Mouse (Mus musculus) kidney, adult 2 months (tissue): ENCODE measurements around the gene Ctsf.

ENCODE experiments used
- CTCF ChIP-seq: fragments of 200-500 bp; conservative IDR thresholded peaks from 2 replicates; pipeline ENCODE4 v1.5.1; 2011; ENCODE audit warnings: low read depth, mild to moderate bottlenecking, control low read depth, low read length, moderate library complexity, mixed read lengths; ENCODE audit not compliant: insufficient read depth, insufficient read length
- POLR2A ChIP-seq: fragments of 200-500 bp; IDR thresholded peaks from one replicate; pipeline ENCODE4 v1.6.1; 2011; ENCODE audit warnings: low read depth, low read length, control low read depth

- peak; percentile 97 for TF ChIP-seq POLR2A
- TF ChIP-seq CTCF = no peak
These were observed 43.6 kb upstream of the Ctsf start, which contains the start of the genes Gm21992 and Rbm14 for GRCm38 (mm10) chr19:4811063-4811908.
